10 mouse cellular contexts compared by ENCODE assay signal in the genomic region with DNA sequence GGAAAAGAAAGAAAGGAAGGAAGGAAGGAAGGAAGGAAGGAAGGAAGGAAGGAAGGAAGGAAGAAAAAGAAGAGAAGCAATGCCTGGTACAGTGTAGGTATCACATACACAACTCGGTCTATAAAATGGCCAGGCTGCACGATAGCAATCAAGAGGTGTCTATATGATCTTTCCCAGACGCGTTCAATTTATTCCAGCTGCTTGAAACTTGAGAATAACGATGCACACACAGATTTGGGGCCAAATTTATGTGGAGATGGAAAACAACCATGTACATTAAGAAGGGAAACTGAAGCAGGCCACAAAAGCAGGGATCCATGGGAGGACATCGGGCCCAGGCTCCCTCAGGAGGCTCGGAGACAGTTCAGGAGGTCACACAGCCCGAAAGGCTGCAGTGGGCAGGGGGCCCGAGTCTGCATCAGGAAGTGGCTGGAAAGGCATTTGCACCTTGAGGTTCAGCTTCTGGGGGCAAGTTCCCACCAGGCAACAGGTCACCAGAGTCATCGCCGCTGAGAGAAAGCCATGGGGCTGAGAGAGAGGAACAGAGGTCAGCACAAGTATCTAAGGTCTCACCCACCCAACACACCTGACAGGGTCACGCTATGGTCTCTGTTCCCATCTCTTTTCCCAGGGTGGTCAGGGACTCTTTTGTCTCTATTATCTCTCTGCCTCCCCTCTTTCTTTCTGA. TPM values are rescaled to one million over a fixed set of nuclear protein-coding genes. Genes with fewer than 3 reads are reported as not detected.
DNase-seq lines count a peak whose midpoint lies in the region; ATAC-seq lines count a peak whose summit lies in the region.
"Had no signal": no experiment of that assay in that cellular context is flagged by ENCODE, and none has a peak within 500 bp of the region (broad histone marks: within the 10 kb centered on the region; RNA-seq: fewer than 3 reads in every experiment).

No protein-coding gene starts in this region.

- no peaks in the 10 kb centered on the region for H3K27me3 ChIP-seq in kidney, embryonic 16.5 days (ENCODE audit: insufficient read depth, low read length)
- no peaks in the 10 kb centered on the region for H3K27me3 ChIP-seq in limb, embryonic 10.5 days (ENCODE audit: low read depth, poor library complexity, severe bottlenecking)

- 31% methylated on average over 12 of the region's 12 CpGs for WGBS in kidney, embryonic 16.5 days
- WGBS in limb, embryonic 10.5 days, result 24% methylated on average over 12 of the region's 12 CpGs

- H3K36me3 ChIP-seq in kidney, embryonic 16.5 days (ENCODE audit: insufficient read depth, low read length), result peaks cover 13% of the 10 kb centered on the region
- H3K36me3 ChIP-seq in limb, embryonic 10.5 days, result peaks cover 21% of the 10 kb centered on the region

- peak; percentile 40 for DNase-seq in embryo, embryonic 9.5 days (ENCODE audit: extremely low spot score)
- no peak for DNase-seq in embryo, embryonic 11 days
- no peak for DNase-seq in kidney, adult 8-10 months
- DNase-seq in MN1 (ENCODE audit: low spot score), result peak; percentile 37
- peak; percentile 66 for DNase-seq in limb, embryonic 10.5 days (ENCODE audit: low spot score)
- no peak for DNase-seq in cerebellum, adult 11-12 months
- no peak for DNase-seq in gastrocnemius, postnatal 25 days
- DNase-seq: cerebellum, postnatal 25 days had no signal

- H3K4me3 ChIP-seq in kidney, embryonic 16.5 days (ENCODE audit: low read length), result no peak overlapping the region
- H3K4me3 ChIP-seq in limb, embryonic 10.5 days, result peak overlapping the region; percentile 29

- peak overlapping the region; percentile 2; the same call in 1 of the 2 replicates for H3K9ac ChIP-seq in kidney, embryonic 16.5 days (replicated peaks; ENCODE audit: low read length)

- no peak for ATAC-seq in kidney, embryonic 16.5 days (ENCODE audit: low FRiP score, low TSS enrichment)

- no peaks in the 10 kb centered on the region for H3K9me3 ChIP-seq in kidney, embryonic 16.5 days (ENCODE audit: low read length)
- no peaks in the 10 kb centered on the region for H3K9me3 ChIP-seq in limb, embryonic 10.5 days (replicated peaks)

- no peak overlapping the region for H3K4me2 ChIP-seq in kidney, embryonic 16.5 days (replicated peaks; ENCODE audit: low read depth, low read length)

- peak overlapping the region; percentile 90 for H3K27ac ChIP-seq in kidney, embryonic 16.5 days (ENCODE audit: low read length)
- H3K27ac ChIP-seq in limb, embryonic 10.5 days, result peak overlapping the region; percentile 91
- H3K27ac ChIP-seq: layer of hippocampus, adult 2 months had no signal

- H3K4me1 ChIP-seq in kidney, embryonic 16.5 days (ENCODE audit: insufficient read depth, low read length), result peaks cover 31% of the 10 kb centered on the region
- peaks cover 51% of the 10 kb centered on the region for H3K4me1 ChIP-seq in limb, embryonic 10.5 days

RNA-seq across cellular contexts. Expression of gene Rcn3, which starts 1.0 kb away (rescaled TPM):
- polyA plus RNA-seq in kidney, embryonic 16.5 days (2015; fragmentation: Nextera tagmentation; extraction: Ambion mirVana), result 352 and 369 TPM in 2 replicates
- polyA plus RNA-seq in limb, embryonic 10.5 days (2016; fragmentation: Nextera tagmentation; extraction: Ambion mirVana), result 175 and 210 TPM in 2 replicates
- 10 to 100 TPM; 24.0 to 32.8 TPM for total RNA-seq in gastrocnemius, postnatal 25 days (2021)

RNA-seq across cellular contexts. Expression of gene Fcgrt, which starts 10.7 kb away (rescaled TPM):
- polyA plus RNA-seq in kidney, embryonic 16.5 days (2015; fragmentation: Nextera tagmentation; extraction: Ambion mirVana), result 93.7 and 114 TPM in 2 replicates
- 5.2 and 7.8 TPM in 2 replicates for polyA plus RNA-seq in limb, embryonic 10.5 days (2016; fragmentation: Nextera tagmentation; extraction: Ambion mirVana)
- total RNA-seq in gastrocnemius, postnatal 25 days (2021), result 10 to 100 TPM; 40.3 to 54.5 TPM

RNA-seq across cellular contexts. Expression of gene Prrg2, which starts 30.5 kb away (rescaled TPM):
- 42.4 and 44.9 TPM in 2 replicates for polyA plus RNA-seq in kidney, embryonic 16.5 days (2015; fragmentation: Nextera tagmentation; extraction: Ambion mirVana)
- polyA plus RNA-seq in limb, embryonic 10.5 days (2016; fragmentation: Nextera tagmentation; extraction: Ambion mirVana), result 16.8 and 24.8 TPM in 2 replicates
- total RNA-seq in gastrocnemius, postnatal 25 days (2021), result 1 to 10 TPM; 6.9 to 9.1 TPM

RNA-seq across cellular contexts. Expression of gene Nosip, which starts 30.7 kb away (rescaled TPM):
- 85.2 and 86.3 TPM in 2 replicates for polyA plus RNA-seq in kidney, embryonic 16.5 days (2015; fragmentation: Nextera tagmentation; extraction: Ambion mirVana)
- polyA plus RNA-seq in limb, embryonic 10.5 days (2016; fragmentation: Nextera tagmentation; extraction: Ambion mirVana), result 80.4 and 81.2 TPM in 2 replicates
- 10 to 100 TPM; 30.8 to 31.6 TPM for total RNA-seq in gastrocnemius, postnatal 25 days (2021)

RNA-seq across cellular contexts. Expression of gene Rps11, which starts 31.3 kb away (rescaled TPM):
- 1,363 and 1,408 TPM in 2 replicates for polyA plus RNA-seq in kidney, embryonic 16.5 days (2015; fragmentation: Nextera tagmentation; extraction: Ambion mirVana)
- 1,846 and 2,302 TPM in 2 replicates for polyA plus RNA-seq in limb, embryonic 10.5 days (2016; fragmentation: Nextera tagmentation; extraction: Ambion mirVana)
- total RNA-seq in gastrocnemius, postnatal 25 days (2021), result 100 to 1,000 TPM; 413 to 448 TPM

Comparison
In these comparisons a context has a peak if more than half of its experiments do, and no peak if none do; other contexts are left out.
1. DNase-seq: peak in embryo, embryonic 9.5 days (single experiment), MN1 (single experiment) and limb, embryonic 10.5 days (single experiment); none in embryo, embryonic 11 days (single experiment), kidney, adult 8-10 months (0 of 2), cerebellum, adult 11-12 months (single experiment) and gastrocnemius, postnatal 25 days (single experiment).
2. RNA of gene Fcgrt, which starts 10.7 kb away (polyA plus RNA-seq): 93.7 to 114 TPM in kidney, embryonic 16.5 days; 5.2 to 7.8 TPM in limb, embryonic 10.5 days; every median in the first group is over 10 times any median in the second.